Mouse (Mus musculus): ENCODE measurements around the gene Tanc1.

Tanc1 gene

DNA sequence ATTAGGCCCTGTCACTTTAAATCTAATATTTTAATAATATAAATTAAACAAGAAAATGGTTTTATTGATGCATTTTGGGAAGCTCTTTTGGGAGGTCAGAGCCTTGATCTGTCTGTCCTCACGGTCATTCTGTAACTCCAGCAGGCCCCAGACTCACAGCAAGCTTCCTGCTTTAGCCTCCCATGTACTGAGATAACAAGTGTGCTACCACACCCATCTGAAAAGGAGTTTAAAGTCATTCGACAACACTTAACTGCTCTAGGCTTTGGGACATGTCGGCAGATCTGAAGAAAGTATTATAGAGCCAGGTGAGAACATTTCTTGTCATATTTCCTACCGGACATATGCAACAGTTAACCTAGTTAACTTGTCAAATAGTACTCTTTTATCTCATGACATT, 69.3 kb downstream of the Tanc1 start:
- in situ Hi-C loops (cut with MseI, MboI) = no loop called here

DNA sequence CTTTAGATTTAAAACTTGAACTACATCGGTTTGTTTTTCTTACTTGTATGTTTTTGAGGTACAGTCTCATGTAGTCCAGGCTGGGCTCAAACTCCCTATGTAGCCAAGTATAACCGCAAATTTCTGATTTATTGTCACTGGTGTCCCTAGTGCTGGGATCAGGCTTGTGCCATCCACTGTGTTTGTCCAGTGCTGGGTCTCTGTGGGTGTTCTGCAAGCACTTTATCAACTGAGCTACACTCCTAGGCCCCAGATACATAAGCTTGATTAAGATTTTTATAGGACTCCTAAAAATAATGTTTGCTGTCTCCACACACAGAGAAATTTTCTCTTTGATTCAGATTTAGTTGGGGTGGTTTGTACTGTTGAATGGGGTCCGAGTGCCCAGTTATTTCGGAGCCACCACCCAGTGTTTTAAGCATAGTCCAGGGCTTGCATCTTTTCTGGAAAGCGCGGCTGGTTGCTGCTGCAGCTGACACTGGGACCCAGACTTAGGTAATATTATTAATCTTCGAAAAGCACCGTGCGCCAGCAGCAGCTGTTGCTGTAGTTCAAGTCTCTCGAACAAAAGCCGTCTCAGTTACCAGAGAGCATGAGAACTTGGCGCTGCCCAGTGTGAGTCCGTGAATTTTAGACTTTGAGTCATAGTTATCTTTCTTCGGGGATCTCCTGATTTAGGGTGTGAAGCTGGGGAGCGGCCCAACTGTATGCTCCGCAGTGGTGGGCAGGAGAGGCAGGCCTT, 73.2 kb downstream of the Tanc1 start:
- in situ Hi-C loops (cut with MseI, MboI) = no loop called here

DNA sequence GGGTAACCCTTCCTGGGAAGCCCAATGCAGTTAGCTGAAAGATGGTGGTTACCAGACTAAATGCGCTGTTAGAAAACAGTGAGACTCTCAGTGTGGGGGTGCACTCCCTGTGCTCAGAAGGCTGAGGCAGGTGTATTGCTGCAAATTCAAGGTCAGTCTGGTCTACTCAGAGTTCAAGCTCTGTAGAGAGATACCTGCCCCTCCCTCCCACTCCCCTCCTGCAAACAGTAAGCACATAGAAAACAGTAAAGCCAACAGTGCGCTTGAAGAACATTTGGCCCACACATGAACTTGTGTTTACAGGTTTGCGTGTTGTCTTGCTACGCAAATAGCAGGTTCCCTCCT, 73.7 kb downstream of the Tanc1 start:
- in situ Hi-C loops (cut with MseI, MboI) = no loop called here

DNA sequence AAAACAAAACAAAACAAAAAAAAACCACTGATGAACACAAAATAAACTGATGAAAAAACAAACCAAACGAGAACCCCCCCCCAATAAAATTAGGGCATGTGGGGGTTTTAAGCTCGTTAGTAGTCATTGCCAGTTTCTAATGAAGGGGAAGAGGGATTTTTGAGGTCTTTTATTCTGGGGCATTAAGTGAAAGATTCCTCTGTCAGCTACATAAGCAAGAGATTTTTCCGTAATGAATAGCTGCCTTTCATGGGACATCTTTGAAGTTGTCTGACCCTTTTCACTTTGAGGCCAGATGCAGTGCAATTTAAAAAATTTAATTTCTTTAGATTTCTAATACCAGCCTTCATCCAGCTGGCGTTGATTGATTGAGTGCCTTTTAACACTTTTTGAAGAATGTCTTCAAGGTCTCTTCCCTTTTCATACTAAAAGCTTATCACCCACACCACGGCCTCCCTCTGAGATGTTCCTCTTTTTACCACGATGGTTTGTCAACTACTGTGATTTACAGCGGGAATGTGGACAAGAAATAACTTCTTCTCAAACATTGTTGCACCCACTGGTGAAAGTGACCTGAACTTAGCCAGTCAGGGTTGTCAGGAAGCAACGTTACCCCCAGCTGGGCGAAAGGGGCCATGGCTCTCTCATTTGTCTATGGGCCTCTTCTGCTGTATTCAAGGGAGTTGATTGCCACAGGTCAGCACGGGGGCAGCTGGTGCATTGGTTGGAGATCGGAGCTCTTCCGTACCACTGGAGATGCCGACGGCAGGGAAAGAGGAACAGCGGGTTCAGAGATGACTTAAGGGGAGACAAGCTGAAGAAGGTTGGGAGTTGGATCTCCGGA, 76.6 kb downstream of the Tanc1 start:
- in situ Hi-C loops (cut with MseI, MboI) = no loop called here

GRCm38 (mm10) chr2:59691112-59691511, 79.3 kb downstream of the Tanc1 start:
- in situ Hi-C loops (cut with MseI, MboI) = no loop called here

DNA sequence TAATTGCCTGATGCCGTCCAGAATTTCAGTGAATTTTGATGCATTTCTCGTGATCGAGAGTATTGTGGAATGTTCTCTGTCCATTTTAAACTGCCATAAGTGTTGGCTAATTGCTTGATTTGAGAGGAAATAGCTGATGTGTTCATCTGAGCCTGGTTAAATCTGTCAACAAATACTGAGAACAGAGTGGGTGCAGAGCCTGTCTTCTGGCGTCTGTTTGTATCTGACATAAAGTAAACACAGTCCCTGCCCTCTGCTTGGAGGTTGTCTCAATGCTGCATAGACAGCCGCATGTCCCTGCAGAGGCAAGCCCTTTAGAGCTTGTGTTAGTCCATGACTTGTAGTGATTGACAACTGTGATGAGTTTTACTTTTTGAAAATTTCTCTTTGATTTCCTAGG, 81.6 kb downstream of the Tanc1 start:
- in situ Hi-C loops (cut with MseI, MboI) = no loop called here

DNA sequence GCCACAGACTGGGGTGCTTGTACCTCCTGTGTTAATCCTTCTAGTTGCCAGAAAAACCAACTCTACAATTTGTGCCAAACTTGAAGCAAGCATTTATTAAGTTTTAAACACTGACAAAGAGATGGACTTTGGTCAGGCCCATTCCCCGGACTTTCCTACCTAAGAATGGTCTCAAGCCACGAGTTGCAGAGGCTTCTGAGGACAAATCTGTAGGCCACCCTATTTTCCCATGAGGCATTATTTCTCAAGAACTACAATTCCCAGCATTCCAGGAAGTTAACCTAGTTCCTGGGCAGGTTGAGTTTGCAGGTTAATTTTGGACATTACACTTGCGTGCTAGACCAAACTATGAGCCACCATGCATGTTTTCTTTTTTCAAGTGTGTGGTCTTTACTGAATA, 85.3 kb downstream of the Tanc1 start:
- in situ Hi-C loops (cut with MseI, MboI) = no loop called here

DNA sequence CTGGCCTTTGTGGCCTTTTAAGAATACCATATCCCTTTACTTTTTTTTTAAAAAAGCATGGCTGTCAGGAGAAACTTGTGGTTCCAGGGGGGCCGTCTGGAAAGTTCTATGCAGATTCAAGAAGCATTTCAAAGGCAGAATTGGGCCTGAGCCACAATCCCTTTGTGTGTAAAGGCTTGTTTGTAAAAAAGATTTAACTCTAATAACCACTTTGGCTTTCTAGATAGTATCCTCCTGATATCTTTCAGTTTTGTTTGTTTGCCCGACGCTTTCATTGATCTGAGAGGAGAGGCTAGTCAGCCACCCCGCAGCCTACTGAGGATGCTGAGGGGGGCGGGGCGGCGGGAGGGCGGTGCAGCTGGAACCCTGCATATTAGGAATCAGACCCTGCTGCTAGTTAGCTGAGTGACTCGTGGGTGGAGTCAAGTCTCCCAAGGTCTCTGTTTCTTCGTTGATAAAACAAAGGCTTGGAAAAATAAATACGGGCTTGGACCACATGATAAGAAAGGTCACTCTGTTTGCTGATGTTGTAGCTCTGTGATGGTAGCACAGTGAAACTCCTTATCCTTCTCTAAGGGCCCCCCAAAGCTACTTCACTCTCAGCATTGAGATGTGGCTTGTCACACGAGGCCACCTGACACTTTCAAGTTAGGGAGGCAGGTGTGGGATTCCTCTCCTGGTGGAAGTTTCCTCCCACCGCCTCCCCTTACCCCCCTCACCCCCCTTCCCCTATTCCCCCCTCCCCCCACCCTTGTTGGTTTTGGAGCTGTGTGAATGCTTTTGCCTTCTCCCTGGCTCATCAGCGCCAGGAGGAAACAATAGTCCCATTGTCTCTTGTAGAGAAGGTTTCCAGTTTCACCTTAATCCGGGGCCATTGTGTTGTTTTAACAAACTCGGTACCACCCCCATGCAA, 86.1 kb downstream of the Tanc1 start:
- in situ Hi-C loops (cut with MseI, MboI) = no loop called here

GRCm38 (mm10) chr2:59698635-59699300, 86.9 kb downstream of the Tanc1 start:
- in situ Hi-C loops (cut with MseI, MboI) = no loop called here

DNA sequence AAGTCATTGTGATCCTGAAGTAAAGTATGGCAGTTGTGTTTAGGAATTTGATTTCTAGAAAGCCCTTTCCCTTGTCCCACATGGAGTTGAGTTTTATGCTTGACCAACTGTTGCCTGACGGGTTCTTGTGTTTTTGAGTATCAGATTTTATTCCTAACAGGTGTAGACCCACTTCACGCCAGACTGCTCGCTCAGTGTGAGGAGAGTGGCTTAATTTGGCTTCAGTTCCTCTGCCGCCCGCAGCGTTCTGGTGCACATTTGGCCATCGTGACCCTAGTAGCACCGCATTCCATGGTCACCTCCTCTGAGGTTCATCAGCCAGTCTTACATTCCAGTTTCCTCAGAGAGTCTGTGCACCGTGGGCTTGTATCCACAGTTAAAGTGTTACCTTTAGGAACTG, 88.1 kb downstream of the Tanc1 start:
- in situ Hi-C loops (cut with MseI, MboI) = no loop called here

DNA sequence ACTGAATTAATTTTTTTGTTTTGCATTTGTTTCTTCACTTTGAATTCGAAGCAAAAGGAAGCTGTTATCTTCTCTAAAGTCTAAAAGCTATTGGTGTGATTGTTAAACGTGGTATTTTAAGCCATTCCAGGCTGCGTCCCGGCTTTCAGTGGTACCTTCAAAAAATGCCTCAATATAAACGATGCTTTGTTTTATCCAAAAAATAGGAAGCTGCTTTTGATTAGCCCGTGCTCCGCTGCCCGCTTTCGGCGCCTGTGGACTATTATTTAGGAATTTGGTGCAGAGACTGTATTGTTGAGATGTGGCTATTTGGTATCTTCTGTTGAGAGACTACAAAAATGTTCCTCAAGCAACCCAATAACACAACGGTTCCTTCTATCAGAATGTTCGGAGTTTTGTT, 93.4 kb downstream of the Tanc1 start:
- in situ Hi-C loops (cut with MseI, MboI) = no loop called here

- in situ Hi-C loops (cut with MseI, MboI) = no loop called here
These were observed 95.0 kb downstream of the Tanc1 start for GRCm38 (mm10) chr2:59706806-59707205.

DNA sequence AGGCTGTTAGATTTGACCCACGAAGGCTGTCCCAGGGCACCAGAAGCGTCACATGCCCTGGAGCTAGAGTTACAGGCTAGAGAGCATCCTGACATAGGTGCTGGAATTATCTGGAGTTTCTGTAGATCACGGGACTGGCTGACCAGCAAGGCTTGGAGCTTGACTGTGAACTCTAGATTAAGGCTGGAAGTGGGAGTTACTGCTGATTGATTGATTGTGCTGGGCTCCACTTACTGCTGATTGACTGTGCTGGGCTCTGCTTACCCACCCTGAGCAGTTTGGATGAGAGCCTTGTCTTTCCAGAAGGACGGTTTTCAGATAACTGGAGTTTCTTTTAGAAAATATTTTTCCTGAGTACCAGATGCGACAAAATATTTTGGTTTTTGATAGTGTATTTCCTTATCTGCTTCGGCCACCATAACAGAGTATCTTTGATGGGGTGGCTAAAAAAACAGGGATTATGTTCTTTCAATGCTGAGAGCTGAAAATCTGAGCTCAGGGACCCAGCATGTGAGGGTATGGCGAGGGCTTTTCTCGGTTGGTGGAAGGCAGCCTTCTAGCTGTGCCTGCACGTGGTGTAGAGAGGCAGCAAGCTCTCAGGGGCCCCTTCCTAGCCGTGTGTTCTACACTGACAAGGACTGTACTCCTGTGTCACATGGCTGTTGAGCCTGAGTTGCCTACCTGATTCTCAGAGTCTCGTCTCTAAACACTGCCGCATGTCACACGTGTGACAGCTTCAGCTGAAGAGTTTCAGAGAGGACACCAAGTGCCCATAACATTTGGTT, 96.3 kb downstream of the Tanc1 start:
- in situ Hi-C loops (cut with MseI, MboI) = no loop called here

- in situ Hi-C loops (cut with MseI, MboI) = no loop called here
These were observed 98.9 kb downstream of the Tanc1 start for GRCm38 (mm10) chr2:59710771-59711170.

- in situ Hi-C loops (cut with MseI, MboI) = no loop called here
These were observed 100.2 kb downstream of the Tanc1 start for GRCm38 (mm10) chr2:59711992-59712391.

DNA sequence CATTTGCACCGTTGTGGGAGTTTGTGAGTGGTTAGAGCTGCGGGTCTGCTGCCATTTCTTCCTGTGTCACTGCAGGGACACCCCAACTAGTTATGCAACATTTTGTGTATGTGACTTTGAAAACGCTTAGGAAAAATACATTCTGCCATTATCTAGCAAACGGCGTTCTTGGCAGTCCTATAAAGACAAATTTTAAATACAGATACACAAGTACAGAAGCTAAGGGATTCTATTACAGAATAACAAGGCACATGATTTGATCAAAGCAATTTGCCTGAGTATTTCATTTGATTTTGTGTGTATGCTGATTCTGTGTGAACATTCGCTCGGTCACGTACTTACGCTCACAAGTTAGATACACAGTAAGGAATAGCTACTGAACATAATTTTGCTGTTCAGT, 100.6 kb downstream of the Tanc1 start:
- in situ Hi-C loops (cut with MseI, MboI) = no loop called here

GRCm38 (mm10) chr2:59713626-59714556, 102.0 kb downstream of the Tanc1 start:
- in situ Hi-C loops (cut with MseI, MboI) = no loop called here

GRCm38 (mm10) chr2:59714992-59715391, 103.2 kb downstream of the Tanc1 start:
- in situ Hi-C loops (cut with MseI, MboI) = no loop called here

GRCm38 (mm10) chr2:59716461-59716860, 104.6 kb downstream of the Tanc1 start:
- in situ Hi-C loops (cut with MseI, MboI) = no loop called here
